Mouse (Mus musculus) embryonic stem cell, embryonic (primary cell): ENCODE results near the gene Ddhd1.

Experiments
- CTCF ChIA-PET, 4 experiments: fragments of 300-600 bp in 2 of 4; fragments of 350-600 bp in 2 of 4; sonication (Branson Sonifier 250); formaldehyde crosslinking; loops; one replicate each; lab custom pipeline; 2022; ENCODE audit warnings: inconsistent platforms in 2 of 4; lab: Charles Lee
- POLR2A ChIA-PET, 4 experiments: fragments of 300-600 bp in 2 of 4; fragments of 350-600 bp in 2 of 4; sonication (Branson Sonifier 250); formaldehyde crosslinking; loops; one replicate each; lab custom pipeline; 2022; ENCODE audit warnings: antibody characterized with exemption in 4 of 4, inconsistent platforms in 1 of 4; lab: Charles Lee

Ddhd1 gene

GRCm38 (mm10) chr14:45657641-45658611 is at the start of gene Ddhd1:
TSS of gene Ddhd1 (minus strand) at chr14:45658143.
- CTCF ChIA-PET: interaction anchor here (0.6 to 1.4 kb wide), 10 partner anchors 9 to 1067 kb away, joined by 3 to 6 read pairs (median 4); partner anchors contain the start of gene Psmc6 (in 1 of the 4)

GRCm38 (mm10) chr14:45707176-45707910 is 49.4 kb upstream of the Ddhd1 start:
- POLR2A ChIA-PET: no interaction called here

More at GRCm38 (mm10) chr14:45657641-45658611, at the start of gene Ddhd1:
- POLR2A ChIA-PET: interaction anchor here (0.5 to 3.5 kb wide), 86 partner anchors 9 to 1638 kb away, joined by 3 to 42 read pairs (median 4); partner anchors contain the start of genes Styx (in 3 of the 4), Fermt2 (in 2 of the 4), Psmc6 (in 2 of the 4) and Ero1l (in 1 of the 4)

GRCm38 (mm10) chr14:45700031-45700572 is 42.2 kb upstream of the Ddhd1 start:
- CTCF ChIA-PET: no interaction called here

More at GRCm38 (mm10) chr14:45707176-45707910, 49.4 kb upstream of the Ddhd1 start:
- CTCF ChIA-PET: interaction anchor here in 1 of 4 experiments (0.9 kb wide), 1 partner anchor 17 kb away, joined by 4 read pairs; no protein-coding TSS in a partner anchor

GRCm38 (mm10) chr14:45698867-45699266 is 40.9 kb upstream of the Ddhd1 start:
- CTCF ChIA-PET: interaction anchor here in 2 of 4 experiments (0.6 to 0.8 kb wide), 2 partner anchors 8 to 1186 kb away, joined by 3 to 16 read pairs; no protein-coding TSS in a partner anchor
- POLR2A ChIA-PET: no interaction called here

More at GRCm38 (mm10) chr14:45700031-45700572, 42.2 kb upstream of the Ddhd1 start:
- POLR2A ChIA-PET: interaction anchor here in 1 of 4 experiments (0.7 kb wide), 1 partner anchor 935 kb away, joined by 3 read pairs; no protein-coding TSS in a partner anchor

GRCm38 (mm10) chr14:45696098-45696497 is 38.2 kb upstream of the Ddhd1 start:
- CTCF ChIA-PET: no interaction called here
- POLR2A ChIA-PET: no interaction called here

GRCm38 (mm10) chr14:45693891-45694290 is 35.9 kb upstream of the Ddhd1 start:
- POLR2A ChIA-PET: no interaction called here
- CTCF ChIA-PET: interaction anchor here in 1 of 4 experiments (0.6 kb wide), 1 partner anchor 128 kb away, joined by 3 read pairs; no protein-coding TSS in a partner anchor

- ChIA-PET CTCF (interaction anchor here (0.5 to 1.8 kb wide), 39 partner anchors 8 to 1240 kb away, joined by 3 to 18 read pairs (median 3); partner anchors contain the start of genes Ddhd1 (in 1 of the 4) and Gpr137c (in 1 of the 4)), POLR2A (interaction anchor here in 3 of 4 experiments (0.6 to 2.6 kb wide), 12 partner anchors 10 to 846 kb away, joined by 3 to 12 read pairs (median 3); partner anchors contain the start of gene Ddhd1 (in 3 of the 3))
These were observed 32.7 kb upstream of the Ddhd1 start for GRCm38 (mm10) chr14:45690520-45691246.

- POLR2A ChIA-PET: no interaction called here
These were observed 27.4 kb upstream of the Ddhd1 start for GRCm38 (mm10) chr14:45685313-45685712.

GRCm38 (mm10) chr14:45676722-45677121 is 18.8 kb upstream of the Ddhd1 start:
- POLR2A ChIA-PET: interaction anchor here in 2 of 4 experiments (1.0 to 1.2 kb wide), 2 partner anchors 19 to 29 kb away, joined by 3 to 5 read pairs; partner anchors contain the start of gene Ddhd1 (in 1 of the 2)
- CTCF ChIA-PET: interaction anchor here in 1 of 4 experiments (0.8 kb wide), 1 partner anchor 14 kb away, joined by 3 read pairs; no protein-coding TSS in a partner anchor

More at GRCm38 (mm10) chr14:45685313-45685712, 27.4 kb upstream of the Ddhd1 start:
- CTCF ChIA-PET: no interaction called here

- CTCF ChIA-PET: interaction anchor here in 1 of 4 experiments (1.0 kb wide), 1 partner anchor 22 kb away, joined by 3 read pairs; no protein-coding TSS in a partner anchor
- POLR2A ChIA-PET: interaction anchor here in 3 of 4 experiments (1.0 to 2.5 kb wide), 3 partner anchors 10 to 12 kb away, joined by 4 to 15 read pairs (median 8); partner anchors contain the start of gene Ddhd1 (in 2 of the 3)
These were observed 10.4 kb upstream of the Ddhd1 start for GRCm38 (mm10) chr14:45668325-45668724.

- ChIA-PET CTCF (no interaction called here), POLR2A (interaction anchor here (0.5 to 2.2 kb wide), 6 partner anchors 9 to 872 kb away, joined by 3 to 14 read pairs (median 6); partner anchors contain the start of gene Ddhd1 (in 3 of the 4))
These were observed 9.3 kb upstream of the Ddhd1 start for GRCm38 (mm10) chr14:45667231-45667630.

- CTCF ChIA-PET: no interaction called here
- POLR2A ChIA-PET: no interaction called here
These were observed 3.6 kb upstream of the Ddhd1 start for GRCm38 (mm10) chr14:45661575-45661974.

- CTCF ChIA-PET: no interaction called here
These were observed 2.4 kb upstream of the Ddhd1 start for GRCm38 (mm10) chr14:45660315-45660714.

GRCm38 (mm10) chr14:45656831-45657640 is 907 bp downstream of the Ddhd1 start:
- POLR2A ChIA-PET: interaction anchor here (0.5 to 3.5 kb wide), 67 partner anchors 9 to 730 kb away, joined by 3 to 42 read pairs (median 5); partner anchors contain the start of genes Ero1l (in 1 of the 4), Fermt2 (in 1 of the 4), Gpr137c (in 1 of the 4) and Psmc6 (in 1 of the 4)
- CTCF ChIA-PET: interaction anchor here (0.7 to 1.4 kb wide), 10 partner anchors 8 to 1067 kb away, joined by 3 to 6 read pairs (median 4); partner anchors contain the start of gene Psmc6 (in 1 of the 4)

More at GRCm38 (mm10) chr14:45660315-45660714, 2.4 kb upstream of the Ddhd1 start:
- POLR2A ChIA-PET: interaction anchor here in 1 of 4 experiments (0.7 kb wide), 1 partner anchor 104 kb away, joined by 3 read pairs; no protein-coding TSS in a partner anchor

- POLR2A ChIA-PET: interaction anchor here in 1 of 4 experiments (0.7 kb wide), 1 partner anchor 36 kb away, joined by 3 read pairs; no protein-coding TSS in a partner anchor
- CTCF ChIA-PET: no interaction called here
These were observed 3.0 kb downstream of the Ddhd1 start for GRCm38 (mm10) chr14:45654876-45655416.
